Mouse (Mus musculus): ENCODE results near the gene Rerg.

DNA sequence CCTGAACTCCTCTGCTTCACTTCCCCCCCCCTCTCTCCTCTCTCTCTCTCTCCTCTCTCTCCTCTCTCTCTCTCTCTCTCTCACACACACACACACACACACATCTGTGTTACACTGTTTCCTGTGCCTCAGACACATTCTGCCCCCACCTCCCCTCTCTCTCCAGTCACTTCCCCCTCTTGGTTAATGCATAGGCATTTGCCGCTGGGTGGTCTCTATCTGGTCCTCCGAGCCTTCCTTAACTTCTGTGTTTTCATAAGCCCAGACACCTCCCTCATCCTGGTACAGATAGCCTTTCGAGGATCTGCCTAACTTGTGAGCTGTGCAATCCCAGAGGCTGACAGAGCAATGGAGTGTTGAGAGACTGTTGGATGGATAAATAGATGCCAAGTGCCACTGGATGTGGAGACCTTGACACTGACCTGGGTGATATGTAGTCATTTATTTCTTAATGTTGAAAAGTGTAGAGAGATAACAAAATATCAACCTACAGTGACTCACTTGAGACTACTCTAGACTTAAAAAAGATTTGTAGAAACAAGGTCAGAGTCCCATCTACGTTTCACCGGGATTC, 29.0 kb downstream of the Rerg start:
- TF ChIP-seq CTCF (IDR thresholded peaks at IDR 0.05; ENCODE audit: low read depth): no peak
- TF ChIP-seq EP300 (IDR thresholded peaks at IDR 0.05; ENCODE audit: low read depth): no peak
